Mouse (Mus musculus): ENCODE results near the gene Tma7.

Tma7 gene

GRCm38 (mm10) chr9:109102541-109102940 lies 20.2 kb upstream of the Tma7 start:
- DNase-seq (ENCODE audit: low read depth) = no peak

DNA sequence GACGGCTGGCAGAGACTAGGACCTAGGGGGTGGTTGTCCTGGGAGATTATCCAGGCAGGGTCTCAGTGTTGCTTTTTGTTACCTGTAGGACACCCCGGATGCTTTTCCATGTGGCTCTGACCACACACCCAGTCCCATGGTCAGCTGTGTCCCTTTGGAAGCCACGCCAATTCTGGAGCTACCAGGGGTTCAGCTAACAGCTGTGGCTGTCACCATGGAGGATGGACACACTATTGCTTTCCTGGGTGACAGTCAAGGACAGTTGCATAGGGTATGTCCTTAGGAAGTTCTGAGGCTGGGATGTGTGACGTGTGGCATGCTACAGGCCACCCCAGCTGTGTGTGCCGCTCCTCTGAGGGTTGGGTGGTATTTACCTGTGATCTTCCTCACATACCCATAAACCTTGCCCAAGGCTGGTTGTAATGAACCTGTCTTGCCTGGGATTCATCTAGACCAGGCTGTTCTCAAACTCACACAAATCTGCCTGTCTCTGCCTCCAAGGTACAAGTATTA lies 19.6 kb upstream of the Tma7 start:
- DNase-seq (ENCODE audit: low read depth) = no peak

DNA sequence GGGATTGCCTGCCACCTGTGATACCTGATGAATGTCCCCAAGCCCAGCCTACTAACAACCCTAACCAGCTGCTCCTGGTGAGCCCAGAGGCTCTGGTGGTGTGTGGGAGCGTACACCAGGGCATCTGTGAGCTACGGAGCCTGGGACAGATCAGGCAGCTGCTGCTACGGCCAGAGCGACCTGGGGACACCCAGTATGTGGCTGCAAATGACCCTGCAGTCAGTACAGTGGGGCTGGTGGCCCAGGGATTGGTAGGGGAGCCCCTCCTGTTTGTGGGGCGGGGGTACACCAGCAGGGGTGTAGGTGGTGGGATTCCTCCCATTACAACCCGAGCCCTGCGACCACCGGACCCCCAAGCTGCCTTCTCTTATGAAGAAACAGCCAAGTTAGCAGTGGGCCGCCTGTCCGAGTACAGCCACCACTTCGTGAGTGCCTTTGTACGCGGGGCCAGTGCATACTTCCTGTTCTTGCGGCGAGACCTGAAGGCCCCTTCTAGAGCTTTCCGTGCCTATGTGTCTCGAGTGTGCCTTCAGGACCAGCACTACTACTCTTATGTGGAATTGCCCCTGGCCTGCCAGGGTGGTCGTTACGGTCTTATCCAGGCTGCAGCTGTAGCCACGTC lies 18.0 kb upstream of the Tma7 start:
- DNase-seq (ENCODE audit: low read depth) = no peak

DNA sequence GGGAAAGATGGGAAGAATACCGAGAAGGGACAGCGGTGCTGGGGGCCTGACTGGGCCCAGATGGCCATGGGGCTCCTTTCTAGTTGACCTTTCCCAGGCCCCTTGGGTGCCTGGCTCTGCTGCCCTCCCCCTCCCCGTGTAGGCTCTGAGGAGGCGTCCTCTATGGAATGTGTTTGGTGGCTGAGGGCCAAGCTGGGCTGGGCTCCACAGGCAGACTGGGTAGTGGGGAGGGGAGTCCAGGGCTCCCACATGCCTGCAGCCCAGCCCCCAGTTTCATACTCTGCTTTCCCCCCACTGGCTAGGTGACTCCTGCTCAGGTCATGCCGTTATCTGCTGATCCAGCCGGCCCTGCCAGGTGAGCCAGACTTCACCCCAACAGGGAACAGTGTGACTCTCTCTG lies 16.6 kb upstream of the Tma7 start:
- DNase-seq (ENCODE audit: low read depth) = no peak

- no peak for DNase-seq (ENCODE audit: low read depth)
Measured at GRCm38 (mm10) chr9:109098366-109098765, 16.0 kb upstream of the Tma7 start.

DNA sequence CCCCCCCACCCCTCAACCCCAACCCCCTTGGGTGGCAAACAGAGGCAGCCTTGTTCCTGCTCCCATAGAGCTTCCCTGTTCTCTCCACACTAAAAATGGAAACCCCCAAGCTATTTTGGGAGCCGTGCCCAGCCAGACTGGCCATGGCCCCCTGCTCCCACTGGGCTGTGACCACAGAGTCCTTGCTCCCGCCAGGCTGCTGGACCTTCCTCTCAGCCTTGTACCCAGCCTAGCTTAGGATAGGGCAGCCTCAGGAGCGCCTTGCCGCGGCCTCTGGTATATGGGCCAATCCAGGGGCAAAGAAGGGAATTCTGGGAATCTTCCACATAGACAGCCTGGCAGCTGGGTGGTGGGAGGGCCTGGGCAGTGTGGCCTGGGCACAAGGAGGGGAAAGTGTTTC lies 15.4 kb upstream of the Tma7 start:
- no peak for DNase-seq (ENCODE audit: low read depth)

DNA sequence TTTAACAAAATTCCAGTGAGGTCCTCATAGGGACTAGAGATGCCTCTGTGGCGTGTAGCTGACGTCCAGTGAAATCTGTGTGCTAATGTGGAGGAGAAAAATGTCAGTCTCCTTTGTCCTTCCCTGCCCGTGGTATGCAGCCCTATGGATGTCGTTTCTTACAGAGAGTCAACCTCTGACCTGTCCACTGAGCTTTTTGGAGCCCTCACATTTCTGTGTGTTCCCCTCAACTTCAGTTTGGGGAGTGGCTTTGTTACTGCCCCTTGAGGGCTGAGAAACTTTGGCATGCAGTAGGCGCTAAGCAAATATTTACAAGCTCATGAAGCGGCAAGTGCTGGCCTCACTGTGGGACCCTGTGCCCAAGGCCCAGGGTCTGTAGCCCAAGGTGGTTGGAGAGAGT lies 14.9 kb upstream of the Tma7 start:
- DNase-seq (ENCODE audit: low read depth) = no peak

- DNase-seq (ENCODE audit: low read depth) = no peak
Measured at GRCm38 (mm10) chr9:109096856-109097255, 14.5 kb upstream of the Tma7 start.

DNA sequence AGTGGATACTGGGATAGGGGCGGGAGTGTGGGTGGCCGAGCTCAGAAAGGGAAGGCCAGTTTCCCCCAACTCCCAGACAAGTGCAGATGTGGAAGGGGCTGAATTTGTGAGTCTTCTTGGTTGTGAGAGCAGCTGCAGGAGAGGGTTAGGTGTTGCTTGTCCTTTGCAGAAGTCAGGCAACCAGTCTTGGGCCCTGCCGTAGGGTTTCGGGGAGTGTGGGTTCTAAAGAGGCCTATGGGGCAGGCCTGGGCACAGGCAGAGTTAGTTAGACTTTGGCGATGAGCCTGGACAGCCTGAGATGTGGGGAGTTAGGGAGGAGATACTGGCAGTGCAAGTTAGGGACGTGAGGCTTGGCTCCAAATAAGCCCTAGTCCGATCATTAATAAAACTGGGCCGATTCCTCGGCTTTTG lies 13.9 kb upstream of the Tma7 start:
- DNase-seq (ENCODE audit: low read depth) = no peak

DNA sequence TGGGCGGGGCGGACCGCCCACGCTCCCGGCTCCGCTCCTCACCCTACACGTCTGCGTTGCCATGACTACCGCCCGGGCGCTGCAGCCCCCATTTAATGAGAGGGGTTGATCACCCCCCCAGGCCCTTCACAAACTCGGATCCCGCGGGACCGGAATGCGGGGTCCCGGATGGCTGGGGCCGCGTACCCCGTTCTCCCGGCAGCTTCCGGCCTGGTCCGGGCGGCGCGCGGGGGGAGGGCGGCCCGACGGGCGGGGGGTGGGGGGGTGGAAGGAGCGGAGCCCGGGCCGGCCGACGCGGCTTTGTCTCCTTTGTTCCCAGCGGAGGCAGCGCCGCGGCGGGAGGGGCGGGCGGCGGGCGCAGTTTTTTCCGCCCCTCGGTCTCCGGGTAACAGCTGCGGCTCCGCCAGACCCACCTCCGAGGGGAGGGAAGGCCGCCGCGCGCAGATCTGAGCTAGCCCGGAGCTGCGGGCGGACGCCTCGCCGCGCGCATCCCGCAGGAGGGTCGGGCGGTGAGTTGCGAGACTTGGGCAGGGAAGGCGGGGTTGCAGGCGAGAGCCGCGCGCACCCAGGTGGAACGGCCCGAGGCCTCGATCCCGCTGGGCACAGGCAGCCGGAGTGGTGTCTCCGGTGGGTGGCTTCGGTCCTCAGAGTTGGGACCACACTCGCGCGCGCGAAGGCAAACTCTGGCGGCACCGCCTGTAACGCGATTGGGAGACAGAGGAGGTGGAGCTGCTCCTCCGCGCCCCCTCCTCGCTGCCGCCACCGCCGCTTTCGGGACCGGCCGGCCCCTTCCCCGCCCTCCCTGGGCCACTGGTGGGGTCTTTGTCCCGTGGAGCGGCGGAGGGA lies 13.0 kb upstream of the Tma7 start, which contains the start of gene Plxnb1:
Gene Plxnb1, plus strand, starts transcription at position 253 of the 846 bp plus-strand sequence.
- DNase-seq (ENCODE audit: low read depth) = no peak

- no peak for DNase-seq (ENCODE audit: low read depth)
Measured at GRCm38 (mm10) chr9:109094553-109095136, 12.3 kb upstream of the Tma7 start.

- DNase-seq (ENCODE audit: low read depth) = no peak
Measured at GRCm38 (mm10) chr9:109093786-109094552, 11.6 kb upstream of the Tma7 start.

DNA sequence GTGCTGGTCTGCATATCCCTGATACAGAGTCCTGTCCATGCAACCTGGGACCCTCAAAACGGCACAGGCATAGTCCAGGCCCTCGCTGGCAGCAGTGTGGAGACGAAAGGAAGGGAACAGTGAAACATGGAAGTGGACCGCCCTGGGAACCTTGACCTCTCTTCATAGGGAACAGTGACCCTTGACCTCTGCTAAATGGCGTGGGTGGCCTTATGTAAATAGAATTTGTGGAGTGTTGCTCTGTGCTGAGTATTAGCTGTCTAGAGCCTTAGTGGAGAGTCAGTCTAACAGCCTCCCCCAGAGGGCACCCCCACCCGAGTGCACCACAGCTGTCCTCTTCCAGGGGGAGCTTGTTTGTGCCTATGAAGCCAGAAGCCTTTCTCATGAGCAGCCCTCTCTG lies 10.4 kb upstream of the Tma7 start:
- no peak for DNase-seq (ENCODE audit: low read depth)

DNA sequence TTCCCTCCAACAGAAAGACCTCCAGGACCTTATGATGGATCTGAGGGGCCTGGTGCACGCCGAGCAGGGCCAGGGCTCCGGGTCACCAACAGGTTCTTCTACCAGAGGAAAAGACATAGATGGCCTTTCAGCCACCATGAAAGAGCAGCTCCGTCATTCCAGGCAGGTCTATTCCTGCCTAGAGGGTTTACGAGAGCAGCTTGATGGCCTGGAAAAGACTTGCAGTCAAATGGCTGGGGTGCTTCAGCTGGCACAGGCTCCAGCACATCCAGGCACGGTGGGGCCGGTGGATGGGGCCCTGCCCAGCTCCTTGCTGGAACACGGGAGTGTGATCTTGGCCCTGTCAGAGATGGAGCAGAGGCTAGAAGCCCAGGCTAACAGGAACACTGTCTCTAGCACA lies 9.4 kb upstream of the Tma7 start:
- DNase-seq (ENCODE audit: low read depth) = no peak

- no peak for DNase-seq (ENCODE audit: low read depth)
Measured at GRCm38 (mm10) chr9:109090446-109090845, 8.1 kb upstream of the Tma7 start.

- no peak for DNase-seq (ENCODE audit: low read depth)
Measured at GRCm38 (mm10) chr9:109087987-109088386, 5.6 kb upstream of the Tma7 start.

GRCm38 (mm10) chr9:109084922-109085321 lies 2.5 kb upstream of the Tma7 start:
- peak; percentile 77 for DNase-seq (ENCODE audit: low read depth)

GRCm38 (mm10) chr9:109081749-109082123 lies 651 bp downstream of the Tma7 start:
- no peak for DNase-seq (ENCODE audit: low read depth)

GRCm38 (mm10) chr9:109080516-109080915 lies 1.9 kb downstream of the Tma7 start:
- no peak for DNase-seq (ENCODE audit: low read depth)

GRCm38 (mm10) chr9:109073661-109074573 lies 8.5 kb downstream of the Tma7 start, which contains the start of gene Atrip:
Gene Atrip, minus strand, starts transcription at chr9:109074124.
- peak; percentile 86 for DNase-seq (ENCODE audit: low read depth)

DNA sequence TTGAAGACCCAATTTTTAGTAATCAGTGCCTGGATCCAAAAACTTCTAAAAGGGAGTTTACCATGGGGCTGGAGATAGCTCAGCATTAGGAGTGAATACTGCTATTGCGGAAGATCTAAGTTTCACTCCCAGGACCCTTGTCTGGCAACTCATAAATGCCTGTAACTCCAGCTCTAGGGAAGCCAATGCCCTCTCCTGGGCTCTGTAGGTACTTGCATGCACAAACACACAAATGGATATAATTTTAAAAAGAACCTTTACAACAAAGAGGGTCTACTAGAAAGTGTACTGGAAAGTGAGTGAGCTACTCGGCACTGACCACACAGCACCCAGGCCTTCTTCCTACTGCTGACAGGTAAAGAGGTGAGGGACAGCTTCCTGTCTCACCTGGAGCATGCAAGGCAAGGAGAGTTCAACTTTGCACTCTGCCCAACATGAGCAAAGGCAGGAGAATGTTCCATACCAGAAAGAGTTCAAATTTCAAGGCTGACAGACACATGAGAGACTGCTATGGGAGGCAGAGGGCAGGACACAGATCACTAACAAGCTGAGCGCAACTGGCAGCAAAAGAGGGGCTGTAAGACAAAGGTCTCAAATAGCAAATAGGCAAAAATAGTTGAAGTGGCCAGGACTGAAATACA lies 14.2 kb downstream of the Tma7 start:
- no peak for DNase-seq (ENCODE audit: low read depth)

Data from 416B (cell line).